Mouse (Mus musculus) heart, adult 2 months (tissue): ENCODE results near the gene Chrd. TPM values are rescaled to one million over a fixed set of nuclear protein-coding genes. Genes with fewer than 3 reads are reported as not detected.

Experiments used
- DNase-seq, 2 experiments: peaks; one replicate each; pipeline ENCODE4 v3.0.0; 2021
- H3K27ac ChIP-seq: fragments of 200-600 bp; 2 replicates; pipeline ENCODE4 v1.8.1; 2022
- H3K27me3 ChIP-seq: fragments of 200-500 bp; 2 replicates; pipeline ENCODE4 v1.6.1; 2012; ENCODE audit warnings: mild to moderate bottlenecking, low read length, inconsistent platforms, mixed read lengths; ENCODE audit not compliant: control insufficient read depth, insufficient read depth
- H3K36me3 ChIP-seq: fragments of 200-500 bp; 2 replicates; pipeline ENCODE4 v1.6.1; 2012; ENCODE audit warnings: low read length, inconsistent platforms; ENCODE audit not compliant: control insufficient read depth, insufficient read depth
- H3K4me1 ChIP-seq: fragments of 200-500 bp; 2 replicates; pipeline ENCODE4 v1.6.1; 2011; ENCODE audit warnings: low read length; ENCODE audit not compliant: control insufficient read depth, insufficient read depth
- H3K4me3 ChIP-seq: fragments of 200-600 bp; 2 replicates; pipeline ENCODE4 v1.8.1; 2022
- H3K79me2 ChIP-seq: fragments of 200-500 bp; replicated peaks from 2 replicates; pipeline ENCODE4 v1.6.1; 2012; ENCODE audit warnings: mild to moderate bottlenecking, inconsistent platforms, low read length, moderate library complexity, mixed read lengths; ENCODE audit not compliant: control insufficient read depth, insufficient read depth
- H3K9ac ChIP-seq: fragments of 200-500 bp; 2 replicates; pipeline ENCODE4 v1.6.1; 2012; ENCODE audit warnings: low read depth, mild to moderate bottlenecking, control low read depth, inconsistent platforms, low read length, mixed read lengths
- CTCF ChIP-seq: fragments of 200-600 bp; IDR thresholded peaks from 2 replicates; pipeline ENCODE4 v1.8.1; 2022; ENCODE audit warnings: antibody characterized with exemption, mild to moderate bottlenecking, moderate library complexity
- EP300 ChIP-seq: fragments of 200-500 bp; IDR thresholded peaks from 2 replicates; pipeline ENCODE4 v1.6.1; 2011; ENCODE audit warnings: low read depth, low read length, control low read depth; ENCODE audit not compliant: insufficient read depth
- POLR2A ChIP-seq: fragments of 200-500 bp; IDR thresholded peaks from 2 replicates; pipeline ENCODE4 v1.6.1; 2011; ENCODE audit warnings: mild to moderate bottlenecking, low read depth, low read length, control low read depth; ENCODE audit not compliant: insufficient read depth
- WGBS: fragments of 180-500 bp; shearing (Covaris S2); methylation state at CpG from one replicate; pipeline ENCODE4 v1.1.7; 2018; 5-methylcytosine and 5-hydroxymethylcytosine counted together
- intact Hi-C: fragments of 180-260 bp; cut with DNase I; formaldehyde crosslinking; loops from one replicate; pipeline ENCODE4 v1.15.1; 2025
- polyA plus RNA-seq: library from polyadenylated mRNA; depleted of rRNA; stranded (reverse); fragments of >200 nt; gene quantifications from 2 replicates; pipeline ENCODE4 v1.2.3, GENCODE M21; 2012; rRNA removed
- total RNA-seq, 2 experiments: library from RNA; stranded (reverse); gene quantifications; 2 replicates each; pipeline ENCODE4 v1.2.3; 2021

Chrd gene
- total and polyA plus RNA-seq, 3 experiments: 2.0 to 4.8 (median 2.2) TPM

DNA sequence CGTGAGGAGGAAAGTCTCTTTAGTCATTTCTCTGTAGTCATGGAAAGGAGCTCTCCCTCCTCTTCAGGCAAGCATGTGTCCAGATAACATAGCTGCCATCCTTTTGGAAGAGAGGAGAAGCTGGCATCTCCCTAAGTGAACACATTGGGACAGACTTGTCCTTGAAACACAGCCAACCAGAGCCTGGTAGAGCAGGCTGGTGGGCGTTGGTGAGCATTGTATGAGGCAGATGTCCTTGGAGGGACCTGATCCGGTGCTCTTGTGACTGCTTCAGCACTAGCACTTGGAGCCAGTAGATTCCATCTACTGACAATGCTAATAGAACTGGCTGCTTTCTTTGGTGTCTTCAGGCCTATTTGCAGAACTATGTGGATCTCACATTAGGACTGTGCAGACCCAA lies 46.9 kb downstream of the Chrd start:
- H3K36me3 ChIP-seq: no peaks in the 10 kb centered on the region
- no peak for DNase-seq
- H3K27me3 ChIP-seq: no peaks in the 10 kb centered on the region
- H3K9ac ChIP-seq: no peak overlapping the region
- H3K79me2 ChIP-seq: no peaks in the 10 kb centered on the region
- 54% methylated on average over 3 of the region's 3 CpGs for WGBS
- no peaks in the 10 kb centered on the region for H3K4me1 ChIP-seq
- no peak overlapping the region for H3K4me3 ChIP-seq
- no peak overlapping the region for H3K27ac ChIP-seq
- TF ChIP-seq EP300 (no peak), POLR2A (no peak), CTCF (no peak)
- intact Hi-C loops: no loop called here

- Histone ChIP-seq H3K9ac (no peak overlapping the region), H3K4me3 (no peak overlapping the region), H3K79me2 (no peaks in the 10 kb centered on the region), H3K36me3 (no peaks in the 10 kb centered on the region), H3K4me1 (no peaks in the 10 kb centered on the region), H3K27me3 (no peaks in the 10 kb centered on the region), H3K27ac (no peak overlapping the region)
- intact Hi-C loops: no loop called here
- no peak for DNase-seq
- TF ChIP-seq EP300 (no peak), CTCF (no peak), POLR2A (no peak)
- 74% methylated on average over 4 of the region's 4 CpGs for WGBS
Measured at GRCm38 (mm10) chr16:20781101-20781630, 48.2 kb downstream of the Chrd start.

DNA sequence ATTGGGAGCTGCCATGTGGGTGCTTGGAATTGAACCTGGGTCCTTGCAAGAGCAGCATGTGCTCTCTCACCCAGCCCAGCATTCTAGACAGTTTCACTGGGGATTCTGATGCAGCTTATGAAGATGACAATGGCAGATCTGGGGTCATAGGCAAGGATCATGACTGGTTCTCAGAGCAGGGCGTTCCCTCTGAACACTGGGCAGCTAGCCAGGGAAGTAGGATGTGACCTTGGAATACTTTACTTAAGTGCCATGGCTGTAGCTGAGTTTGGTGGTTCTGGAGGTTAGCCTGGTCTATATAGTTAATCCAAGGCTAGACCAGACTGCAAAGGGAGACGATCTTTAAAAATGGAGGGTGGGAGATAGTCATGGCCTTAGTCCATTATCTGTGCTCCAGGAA lies 51.0 kb downstream of the Chrd start:
- intact Hi-C loops: no loop called here
- Histone ChIP-seq H3K4me1 (no peaks in the 10 kb centered on the region), H3K4me3 (no peak overlapping the region), H3K27ac (no peak overlapping the region), H3K9ac (no peak overlapping the region), H3K27me3 (no peaks in the 10 kb centered on the region), H3K36me3 (no peaks in the 10 kb centered on the region), H3K79me2 (no peaks in the 10 kb centered on the region)
- DNase-seq: no peak
- 66% methylated on average over 2 of the region's 2 CpGs for WGBS
- TF ChIP-seq CTCF (no peak), POLR2A (no peak), EP300 (no peak)

DNA sequence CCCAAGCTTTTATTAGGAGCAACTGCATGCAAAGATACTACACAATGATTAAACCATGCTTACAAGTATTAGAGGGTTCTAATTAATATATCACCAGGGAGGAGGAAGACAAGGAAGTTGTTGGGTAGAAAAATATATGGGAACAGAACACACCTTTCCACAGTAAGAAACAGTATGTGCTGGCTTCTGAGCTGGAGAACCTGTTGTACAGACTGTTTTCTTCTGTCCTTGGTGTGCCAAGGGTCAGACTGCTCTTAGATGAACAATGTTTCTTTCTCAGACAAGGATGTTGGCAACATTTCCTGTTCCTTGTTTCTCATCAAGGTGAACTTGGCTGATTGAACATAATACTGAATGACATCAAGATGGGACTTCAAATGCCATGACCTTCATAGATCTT lies 51.8 kb downstream of the Chrd start:
- no peaks in the 10 kb centered on the region for H3K27me3 ChIP-seq
- H3K4me1 ChIP-seq: no peaks in the 10 kb centered on the region
- no peak overlapping the region for H3K27ac ChIP-seq
- no peaks in the 10 kb centered on the region for H3K79me2 ChIP-seq
- H3K9ac ChIP-seq: no peak overlapping the region
- DNase-seq: no peak
- TF ChIP-seq POLR2A (no peak), EP300 (no peak), CTCF (no peak)
- H3K36me3 ChIP-seq: no peaks in the 10 kb centered on the region
- intact Hi-C loops: no loop called here
- no peak overlapping the region for H3K4me3 ChIP-seq

- no peaks in the 10 kb centered on the region for H3K36me3 ChIP-seq
- no peak overlapping the region for H3K9ac ChIP-seq
- DNase-seq: no peak
- WGBS: 53% methylated on average over 6 of the region's 6 CpGs
- no peaks in the 10 kb centered on the region for H3K79me2 ChIP-seq
- no peak overlapping the region for H3K4me3 ChIP-seq
- TF ChIP-seq CTCF (no peak), POLR2A (no peak)
- intact Hi-C loops: no loop called here
- H3K4me1 ChIP-seq: no peaks in the 10 kb centered on the region
- H3K27ac ChIP-seq: no peak overlapping the region
- no peaks in the 10 kb centered on the region for H3K27me3 ChIP-seq
Measured at GRCm38 (mm10) chr16:20786556-20786955, 53.6 kb downstream of the Chrd start.

- intact Hi-C loops: no loop called here
- H3K36me3 ChIP-seq: no peaks in the 10 kb centered on the region
- H3K4me1 ChIP-seq: no peaks in the 10 kb centered on the region
- H3K9ac ChIP-seq: no peak overlapping the region
- no peak overlapping the region for H3K4me3 ChIP-seq
- H3K79me2 ChIP-seq: no peaks in the 10 kb centered on the region
- DNase-seq: no peak
- no peaks in the 10 kb centered on the region for H3K27me3 ChIP-seq
- 50% methylated on average over 6 of the region's 6 CpGs for WGBS
- H3K27ac ChIP-seq: no peak overlapping the region
- TF ChIP-seq POLR2A (no peak), CTCF (no peak), EP300 (no peak)
Measured at GRCm38 (mm10) chr16:20791803-20792202, 58.9 kb downstream of the Chrd start.

Other genes with a start within 250 kb of the Chrd start
- gene Eif2b5, start 234.3 kb upstream of the Chrd start, total RNA-seq: 10 to 100 TPM; 49.9 to 60.1 TPM
- 26.0 and 40.5 TPM in 2 replicates for gene Eif2b5, start 234.3 kb upstream of the Chrd start, polyA plus RNA-seq
- gene Dvl3, start 216.1 kb upstream of the Chrd start, total RNA-seq: 10 to 100 TPM; 46.0 to 49.7 TPM
- 28.7 and 32.9 TPM in 2 replicates for gene Dvl3, start 216.1 kb upstream of the Chrd start, polyA plus RNA-seq
- 100 to 1,000 TPM; 195 to 211 TPM for gene Ap2m1, start 197.6 kb upstream of the Chrd start, total RNA-seq
- 307 and 322 TPM in 2 replicates for gene Ap2m1, start 197.6 kb upstream of the Chrd start, polyA plus RNA-seq
- gene Abcf3, start 184.6 kb upstream of the Chrd start, total RNA-seq: 10 to 100 TPM; 72.9 to 74.4 TPM
- 36.0 and 52.5 TPM in 2 replicates for gene Abcf3, start 184.6 kb upstream of the Chrd start, polyA plus RNA-seq
- gene Vwa5b2, start 143.7 kb upstream of the Chrd start, total RNA-seq: under 1 TPM in 1 of 2 experiments, not detected in 1; 0.18 TPM
- gene Vwa5b2, start 143.7 kb upstream of the Chrd start, polyA plus RNA-seq: 0.06 TPM in 1 of 2 replicates, not detected in the other
- 1 to 10 TPM; 5.7 to 7.7 TPM for gene Eef1akmt4, start 121.5 kb upstream of the Chrd start, total RNA-seq
- gene Eef1akmt4, start 121.5 kb upstream of the Chrd start, polyA plus RNA-seq: 9.1 and 12.8 TPM in 2 replicates
- gene Gm49333, start 121.5 kb upstream of the Chrd start, total RNA-seq: under 1 TPM in 1 of 2 experiments, not detected in 1; 0.43 TPM
- gene Gm49333, start 121.5 kb upstream of the Chrd start, polyA plus RNA-seq: 0.10 and 0.61 TPM in 2 replicates
- 10 to 100 TPM in 1 of 2 experiments, 1 to 10 TPM in 1; 9.9 to 10.4 TPM for gene Alg3, start 121.4 kb upstream of the Chrd start, total RNA-seq
- gene Alg3, start 121.4 kb upstream of the Chrd start, polyA plus RNA-seq: 19.2 and 19.5 TPM in 2 replicates
- gene Camk2n2, start 111.8 kb upstream of the Chrd start, total RNA-seq: 1 to 10 TPM; 1.2 to 1.4 TPM
- 1.2 and 1.4 TPM in 2 replicates for gene Camk2n2, start 111.8 kb upstream of the Chrd start, polyA plus RNA-seq
- gene Ece2, start 103.3 kb upstream of the Chrd start, total RNA-seq: under 1 TPM; 0.42 to 0.66 TPM
- gene Ece2, start 103.3 kb upstream of the Chrd start, polyA plus RNA-seq: 0.68 and 0.97 TPM in 2 replicates
- gene Psmd2, start 81.5 kb upstream of the Chrd start, total RNA-seq: 100 to 1,000 TPM; 180 to 212 TPM
- gene Psmd2, start 81.5 kb upstream of the Chrd start, polyA plus RNA-seq: 96.9 and 178 TPM in 2 replicates
- 100 to 1,000 TPM; 344 to 420 TPM for gene Eif4g1, start 64.8 kb upstream of the Chrd start, total RNA-seq
- 343 and 423 TPM in 2 replicates for gene Eif4g1, start 64.8 kb upstream of the Chrd start, polyA plus RNA-seq
- gene Fam131a, start 39.9 kb upstream of the Chrd start, total RNA-seq: 10 to 100 TPM; 22.2 to 24.6 TPM
- 31.3 and 40.5 TPM in 2 replicates for gene Fam131a, start 39.9 kb upstream of the Chrd start, polyA plus RNA-seq
- 1 to 10 TPM; 9.0 TPM for gene Polr2h, start 15.5 kb upstream of the Chrd start, total RNA-seq
- gene Polr2h, start 15.5 kb upstream of the Chrd start, polyA plus RNA-seq: 11.8 and 12.6 TPM in 2 replicates
- 1 to 10 TPM; 1.3 to 1.8 TPM for gene Clcn2, start 15.4 kb upstream of the Chrd start, total RNA-seq
- gene Clcn2, start 15.4 kb upstream of the Chrd start, polyA plus RNA-seq: 5.9 and 8.0 TPM in 2 replicates
- under 1 TPM in 1 of 2 experiments, not detected in 1; 0.18 TPM for gene Thpo, start 1.4 kb downstream of the Chrd start, total RNA-seq
- 0.41 and 0.84 TPM in 2 replicates for gene Thpo, start 1.4 kb downstream of the Chrd start, polyA plus RNA-seq